Mouse (Mus musculus): ENCODE results near the gene Bbs2.

DNA sequence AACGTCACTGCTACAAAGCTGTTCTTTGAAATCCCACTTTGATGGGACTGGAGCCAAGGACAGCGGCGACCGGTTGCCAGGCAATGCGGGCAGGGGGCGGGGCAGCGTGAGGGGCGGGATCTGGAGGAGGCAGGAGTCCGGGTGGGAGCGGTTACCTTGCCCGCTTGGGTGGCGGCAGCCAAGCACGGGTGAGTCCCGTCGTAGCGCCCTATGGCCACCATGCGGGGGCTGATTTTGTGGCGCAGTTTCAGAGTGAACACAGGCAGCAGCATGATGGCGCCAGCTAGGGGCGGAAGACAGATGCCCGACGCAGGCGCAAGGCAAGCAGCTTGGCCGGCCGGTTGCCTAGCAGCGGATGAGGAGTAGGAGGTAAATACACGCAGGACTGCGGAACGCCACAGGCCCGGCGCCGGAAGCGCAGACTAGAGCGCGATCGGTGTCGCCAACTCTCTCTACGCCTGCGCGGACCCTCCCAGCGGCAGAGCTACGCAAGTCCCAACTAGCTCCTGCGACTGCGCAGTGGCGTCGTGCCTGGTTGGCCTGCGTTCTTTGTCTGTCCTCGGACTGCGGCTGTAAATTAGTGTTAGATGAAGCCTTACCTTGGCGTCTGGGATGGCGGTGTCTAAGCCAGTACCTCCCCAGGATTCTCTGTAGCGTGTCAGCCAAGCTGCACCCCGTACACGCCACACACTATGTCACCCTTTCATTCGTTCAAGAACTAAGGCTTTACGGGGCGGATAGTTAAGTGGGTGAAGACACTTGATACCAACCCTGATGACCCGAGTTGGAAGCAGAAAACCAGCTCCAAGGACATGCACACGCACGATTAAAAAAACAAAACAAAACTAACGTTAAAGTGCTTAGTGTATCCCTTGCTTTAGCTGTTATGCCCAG, at the start of gene Bbs2:
- TF ChIP-seq POLR2A (IDR thresholded peaks at IDR 0.05; ENCODE audit: low read depth, low read length) (peak; percentile 93), CTCF (conservative IDR thresholded peaks at IDR 0.05 in 1 of 2, IDR thresholded peaks at IDR 0.05 in 1 of 2; ENCODE audit: low read depth in 2 of 2, low read length in 2 of 2) (peak in 1 of 2 experiments; percentile 44; a peak in 2 of 4 replicates), CHD1 (IDR thresholded peaks at IDR 0.05; ENCODE audit: low read depth, low read length) (no peak), ZNF384 (IDR thresholded peaks at IDR 0.05; ENCODE audit: low read depth, low read length) (no peak), TCF12 (IDR thresholded peaks at IDR 0.05; ENCODE audit: low read depth, low read length) (peak; percentile 77; the same call in 1 of the 2 replicates)

All from CH12.LX (cell line).